Mouse (Mus musculus) spleen, adult 12 weeks (tissue): ENCODE results near the gene Fbxl2.

Experiments used
- DNase-seq: peaks from one replicate; pipeline ENCODE4 v3.0.0; 2022; ENCODE audit warnings: low spot score

Gene Fbxl2

GRCm38 (mm10) chr9:113973857-113974256 lies 72.1 kb downstream of the Fbxl2 start:
- no peak for DNase-seq

GRCm38 (mm10) chr9:113971615-113972014 lies 74.4 kb downstream of the Fbxl2 start:
- no peak for DNase-seq

GRCm38 (mm10) chr9:113970041-113970440 lies 76.0 kb downstream of the Fbxl2 start:
- peak; percentile 44 for DNase-seq

GRCm38 (mm10) chr9:113969399-113969798 lies 76.6 kb downstream of the Fbxl2 start:
- no peak for DNase-seq

GRCm38 (mm10) chr9:113968967-113969366 lies 77.0 kb downstream of the Fbxl2 start:
- peak; percentile 80 for DNase-seq

- DNase-seq = no peak
Measured at GRCm38 (mm10) chr9:113966838-113967237, 79.2 kb downstream of the Fbxl2 start.

- no peak for DNase-seq
Measured at GRCm38 (mm10) chr9:113964415-113964814, 81.6 kb downstream of the Fbxl2 start.

- no peak for DNase-seq
Measured at GRCm38 (mm10) chr9:113963718-113964117, 82.3 kb downstream of the Fbxl2 start.

- DNase-seq = no peak
Measured at GRCm38 (mm10) chr9:113957777-113958176, 88.2 kb downstream of the Fbxl2 start.

GRCm38 (mm10) chr9:113947216-113947615 lies 98.8 kb downstream of the Fbxl2 start:
- DNase-seq = no peak

GRCm38 (mm10) chr9:113943372-113943771 lies 102.6 kb downstream of the Fbxl2 start:
- no peak for DNase-seq

GRCm38 (mm10) chr9:113941103-113941805 lies 104.7 kb downstream of the Fbxl2 start:
- no peak for DNase-seq

GRCm38 (mm10) chr9:113939063-113939850 lies 106.7 kb downstream of the Fbxl2 start:
- DNase-seq = no peak

GRCm38 (mm10) chr9:113935638-113936037 lies 110.4 kb downstream of the Fbxl2 start:
- no peak for DNase-seq

- no peak for DNase-seq
Measured at GRCm38 (mm10) chr9:113932501-113932900, 113.5 kb downstream of the Fbxl2 start.

- peak; percentile 37 for DNase-seq
Measured at GRCm38 (mm10) chr9:113932100-113932470, 113.9 kb downstream of the Fbxl2 start.

GRCm38 (mm10) chr9:113931375-113932099 lies 114.5 kb downstream of the Fbxl2 start:
- DNase-seq = peak; percentile 33

- DNase-seq = peak; percentile 89
Measured at GRCm38 (mm10) chr9:113930534-113931374, 115.2 kb downstream of the Fbxl2 start, which contains the start of gene Ubp1. Gene Ubp1 (plus strand): TSS chr9:113930934.

GRCm38 (mm10) chr9:113929676-113930075 lies 116.3 kb downstream of the Fbxl2 start:
- DNase-seq = no peak

- DNase-seq = no peak
Measured at GRCm38 (mm10) chr9:113928591-113928990, 117.4 kb downstream of the Fbxl2 start.

GRCm38 (mm10) chr9:113924883-113925282 lies 121.1 kb downstream of the Fbxl2 start:
- DNase-seq = no peak

- DNase-seq = no peak
Measured at GRCm38 (mm10) chr9:113922677-113923076, 123.3 kb downstream of the Fbxl2 start.
